ENCODE assay signal across 8 mouse cellular contexts in genomic region chrX:36911343-36911742, GRCm38 (mm10). TPM values are rescaled to one million over a fixed set of nuclear protein-coding genes. Genes with fewer than 3 reads are reported as not detected.
DNase-seq lines count a peak whose midpoint lies in the region; ATAC-seq and TF ChIP-seq lines count a peak whose summit lies in the region.

No protein-coding gene starts in this region.

- ATAC-seq in intestine, postnatal 0 days: no peak
- ATAC-seq in intestine, embryonic 15.5 days: no peak
- no peak for ATAC-seq in forebrain, embryonic 14.5 days
- ATAC-seq in neural tube, embryonic 11.5 days (ENCODE audit: insufficient read depth, low FRiP score, low TSS enrichment): no peak

- no peaks in the 10 kb centered on the region for H3K9me3 ChIP-seq in intestine, postnatal 0 days (ENCODE audit: control insufficient read depth)
- H3K9me3 ChIP-seq in intestine, embryonic 15.5 days: no peaks in the 10 kb centered on the region
- H3K9me3 ChIP-seq in CH12.LX (replicated peaks; ENCODE audit: low read length): no peaks in the 10 kb centered on the region
- no peaks in the 10 kb centered on the region for H3K9me3 ChIP-seq in forebrain, embryonic 14.5 days (replicated peaks; ENCODE audit: control insufficient read depth, low read length)
- H3K9me3 ChIP-seq in neural tube, embryonic 11.5 days (ENCODE audit: control insufficient read depth, low read length): no peaks in the 10 kb centered on the region

- intact Hi-C loops in left cerebral cortex, adult 2 months (cut with DNase I): loop anchor here (5.0 to 10.0 kb wide), 3 partner anchors 111 to 407 kb away; no protein-coding TSS in a partner anchor

- in situ Hi-C loops in CH12.LX (cut with MboI; ENCODE audit: low pct_ligation_motif_present, low pct_unique_long_range_greater_than_20kb, low sequenced_read_pairs): loop anchor here (25.0 kb wide), 1 partner anchor 149 kb away; no protein-coding TSS in a partner anchor

- H3K79me2 ChIP-seq in CH12.LX (replicated peaks; ENCODE audit: control insufficient read depth, extremely low read depth, insufficient read depth, poor library complexity, severe bottlenecking): no peaks in the 10 kb centered on the region

- H3K9ac ChIP-seq in intestine, postnatal 0 days (ENCODE audit: low read depth, low read length): no peak overlapping the region
- H3K9ac ChIP-seq in intestine, embryonic 15.5 days: no peak overlapping the region
- H3K9ac ChIP-seq in CH12.LX (ENCODE audit: insufficient read depth, low read depth): no peak overlapping the region
- no peak overlapping the region for H3K9ac ChIP-seq in forebrain, embryonic 14.5 days (ENCODE audit: low read length)
- no peak overlapping the region for H3K9ac ChIP-seq in neural tube, embryonic 11.5 days (ENCODE audit: low read length)

- peak; percentile 75 for TF ChIP-seq CTCF in intestine, postnatal 0 days (IDR thresholded peaks at IDR 0.05; ENCODE audit: low read depth)
- TF ChIP-seq CTCF in CH12.LX (conservative IDR thresholded peaks at IDR 0.05 in 1 of 2, IDR thresholded peaks at IDR 0.05 in 1 of 2; ENCODE audit: low read depth in 2 of 2, low read length in 2 of 2): peak in 1 of 2 experiments; percentile 64; a peak in 2 of 4 replicates
- TF ChIP-seq CTCF in left cerebral cortex, adult 2 months (IDR thresholded peaks at IDR 0.05): peak; percentile 64

- H3K27ac ChIP-seq in intestine, postnatal 0 days (ENCODE audit: low read depth, low read length): no peak overlapping the region
- no peak overlapping the region for H3K27ac ChIP-seq in intestine, embryonic 15.5 days
- H3K27ac ChIP-seq in CH12.LX (ENCODE audit: insufficient read depth, low read depth): no peak overlapping the region
- H3K27ac ChIP-seq in forebrain, embryonic 14.5 days (ENCODE audit: low read depth, low read length): no peak overlapping the region
- no peak overlapping the region for H3K27ac ChIP-seq in left cerebral cortex, adult 2 months
- no peak overlapping the region for H3K27ac ChIP-seq in neural tube, embryonic 11.5 days (ENCODE audit: low read depth, low read length)

- 47% methylated on average over 12 of the region's 12 CpGs for WGBS in intestine, postnatal 0 days
- 44% methylated on average over 12 of the region's 12 CpGs for WGBS in intestine, embryonic 15.5 days
- 50% methylated on average over 12 of the region's 12 CpGs for WGBS in forebrain, embryonic 14.5 days
- 44% methylated on average over 12 of the region's 12 CpGs for WGBS in neural tube, embryonic 11.5 days

- DNase-seq in CH12.LX (ENCODE audit: extremely low read depth): peak; percentile 44
- DNase-seq in adrenal gland, postnatal 36 days: peak; percentile 53 to 69
- DNase-seq in forebrain, embryonic 14.5 days (ENCODE audit: low spot score): peak; percentile 69
- DNase-seq in left cerebral cortex, adult 2 months (ENCODE audit: extremely low spot score in 1 of 2, low spot score in 2 of 2): peak; percentile 21 to 42
- DNase-seq in neural tube, embryonic 11.5 days (ENCODE audit: low spot score): peak; percentile 35
- DNase-seq in ovary, postnatal 10 days (ENCODE audit: low spot score): no peak

- no peak for TF ChIP-seq EP300 in CH12.LX (IDR thresholded peaks at IDR 0.05; ENCODE audit: low read length)

- no peaks in the 10 kb centered on the region for H3K27me3 ChIP-seq in intestine, postnatal 0 days (replicated peaks; ENCODE audit: control insufficient read depth, insufficient read depth, low read length)
- no peaks in the 10 kb centered on the region for H3K27me3 ChIP-seq in intestine, embryonic 15.5 days (replicated peaks)
- H3K27me3 ChIP-seq in CH12.LX (replicated peaks): no peaks in the 10 kb centered on the region
- no peaks in the 10 kb centered on the region for H3K27me3 ChIP-seq in forebrain, embryonic 14.5 days (replicated peaks; ENCODE audit: control insufficient read depth, insufficient read depth, low read length)
- no peaks in the 10 kb centered on the region for H3K27me3 ChIP-seq in neural tube, embryonic 11.5 days (ENCODE audit: control insufficient read depth, insufficient read depth, low read length)

- no peaks in the 10 kb centered on the region for H3K36me3 ChIP-seq in intestine, postnatal 0 days (ENCODE audit: control insufficient read depth, insufficient read depth)
- no peaks in the 10 kb centered on the region for H3K36me3 ChIP-seq in intestine, embryonic 15.5 days
- H3K36me3 ChIP-seq in CH12.LX (replicated peaks in 1 of 2; ENCODE audit: control insufficient read depth in 1 of 2, insufficient read depth in 1 of 2, low read length in 1 of 2): peaks cover 5 to 33% of the 10 kb centered on the region in 2 experiments
- H3K36me3 ChIP-seq in forebrain, embryonic 14.5 days (ENCODE audit: control insufficient read depth, insufficient read depth, low read length): no peaks in the 10 kb centered on the region
- no peaks in the 10 kb centered on the region for H3K36me3 ChIP-seq in neural tube, embryonic 11.5 days (ENCODE audit: control insufficient read depth, insufficient read depth, low read length)

- dilution Hi-C loops in CH12.LX (cut with MboI; ENCODE audit: extremely low pct_ligation_motif_present, extremely low pct_unique_long_range_greater_than_20kb, low sequenced_read_pairs): no loop called here

- H3K4me2 ChIP-seq in intestine, postnatal 0 days (replicated peaks; ENCODE audit: low read depth): no peak overlapping the region
- no peak overlapping the region for H3K4me2 ChIP-seq in intestine, embryonic 15.5 days (replicated peaks)
- H3K4me2 ChIP-seq in CH12.LX (ENCODE audit: insufficient read depth, low read depth, poor library complexity, severe bottlenecking): no peak overlapping the region
- no peak overlapping the region for H3K4me2 ChIP-seq in forebrain, embryonic 14.5 days (ENCODE audit: low read length)
- no peak overlapping the region for H3K4me2 ChIP-seq in neural tube, embryonic 11.5 days (ENCODE audit: low read depth)

- no peak overlapping the region for H3K4me3 ChIP-seq in intestine, postnatal 0 days (ENCODE audit: low read depth, low read length)
- H3K4me3 ChIP-seq in intestine, embryonic 15.5 days (replicated peaks): no peak overlapping the region
- no peak overlapping the region for H3K4me3 ChIP-seq in CH12.LX (replicated peaks in 1 of 3; ENCODE audit: low read depth in 2 of 3, low read length in 2 of 3, poor library complexity in 1 of 3)
- H3K4me3 ChIP-seq in forebrain, embryonic 14.5 days (ENCODE audit: low read depth, low read length): no peak overlapping the region
- H3K4me3 ChIP-seq in left cerebral cortex, adult 2 months: no peak overlapping the region
- no peak overlapping the region for H3K4me3 ChIP-seq in neural tube, embryonic 11.5 days (ENCODE audit: low read depth, low read length)

- TF ChIP-seq RAD21 in CH12.LX (IDR thresholded peaks at IDR 0.05; ENCODE audit: low read depth, low read length): peak; percentile 17

- no peak for TF ChIP-seq POLR2A in CH12.LX (IDR thresholded peaks at IDR 0.05; ENCODE audit: low read depth, low read length)

- no peaks in the 10 kb centered on the region for H3K4me1 ChIP-seq in intestine, postnatal 0 days (replicated peaks; ENCODE audit: control insufficient read depth, insufficient read depth, low read length)
- no peaks in the 10 kb centered on the region for H3K4me1 ChIP-seq in intestine, embryonic 15.5 days (replicated peaks)
- H3K4me1 ChIP-seq in CH12.LX (ENCODE audit: control insufficient read depth in 1 of 2, insufficient read depth in 2 of 2): peaks cover 0 to 4% of the 10 kb centered on the region in 2 experiments; a peak in 1 of 4 replicates
- H3K4me1 ChIP-seq in forebrain, embryonic 14.5 days (ENCODE audit: control insufficient read depth, insufficient read depth, low read length): no peaks in the 10 kb centered on the region
- H3K4me1 ChIP-seq in neural tube, embryonic 11.5 days (ENCODE audit: control insufficient read depth, insufficient read depth, low read length): no peaks in the 10 kb centered on the region

TF ChIP-seq in CH12.LX, 34 proteins besides CTCF, POLR2A, EP300 and RAD21 (continues in another document):
- TF ChIP-seq POLR2AphosphoS2 (IDR thresholded peaks at IDR 0.05; ENCODE audit: low read depth, low read length): 0 out of 2 replicates have a peak, but pooled peaks have one; percentile 34
- TF ChIP-seq SMC3 (IDR thresholded peaks at IDR 0.05; ENCODE audit: low read depth, low read length): peak; percentile 53
- TF ChIP-seq ELF1 (IDR thresholded peaks at IDR 0.05; ENCODE audit: low read depth, low read length): no peak

RNA-seq across cellular contexts. Expression of gene Nkrf, which starts 8.6 kb away (rescaled TPM):
- polyA plus RNA-seq in intestine, postnatal 0 days (2015; fragmentation: Nextera tagmentation; extraction: Ambion mirVana): 1.4 TPM in 2 replicates
- polyA plus RNA-seq in intestine, embryonic 15.5 days (2015; fragmentation: Nextera tagmentation; extraction: Ambion mirVana): 1.7 and 2.1 TPM in 2 replicates
- total RNA-seq in CH12.LX (2012; rRNA removed) (7.0 and 10.1 TPM in 2 replicates), CH12.LX (2014; rRNA removed) (19.5 and 22.5 TPM in 2 replicates)
- polyA plus RNA-seq in CH12.LX (2012; ENCODE audit: insufficient read length, low read depth): 18.8 and 19.7 TPM in 2 replicates
- total RNA-seq in adrenal gland, postnatal 36 days (2021): 10 to 100 TPM; 10.6 to 14.6 TPM
- polyA plus RNA-seq in forebrain, embryonic 14.5 days (2014; fragmentation: Nextera tagmentation; extraction: Ambion mirVana): 13.1 and 16.3 TPM in 2 replicates
- 10 to 100 TPM; 34.8 to 34.9 TPM for total RNA-seq in left cerebral cortex, adult 2 months (2021)
- 7.1 and 7.8 TPM in 2 replicates for polyA plus RNA-seq in neural tube, embryonic 11.5 days (2014; fragmentation: Nextera tagmentation; extraction: Ambion mirVana)

RNA-seq across cellular contexts. Expression of gene C330007P06Rik, which starts 37.4 kb away (rescaled TPM):
- 17.8 and 18.1 TPM in 2 replicates for polyA plus RNA-seq in intestine, postnatal 0 days (2015; fragmentation: Nextera tagmentation; extraction: Ambion mirVana)
- 27.2 and 28.6 TPM in 2 replicates for polyA plus RNA-seq in intestine, embryonic 15.5 days (2015; fragmentation: Nextera tagmentation; extraction: Ambion mirVana)
- total RNA-seq in CH12.LX (2012; rRNA removed) (18.6 and 26.7 TPM in 2 replicates), CH12.LX (2014; rRNA removed) (61.2 and 70.3 TPM in 2 replicates)
- polyA plus RNA-seq in CH12.LX (2012; ENCODE audit: insufficient read length, low read depth): 47.9 and 53.0 TPM in 2 replicates
- total RNA-seq in adrenal gland, postnatal 36 days (2021): 10 to 100 TPM; 50.3 to 51.5 TPM
- polyA plus RNA-seq in forebrain, embryonic 14.5 days (2014; fragmentation: Nextera tagmentation; extraction: Ambion mirVana): 23.9 and 24.5 TPM in 2 replicates
- 10 to 100 TPM; 36.6 to 37.7 TPM for total RNA-seq in left cerebral cortex, adult 2 months (2021)
- 37.4 and 39.3 TPM in 2 replicates for polyA plus RNA-seq in neural tube, embryonic 11.5 days (2014; fragmentation: Nextera tagmentation; extraction: Ambion mirVana)

RNA-seq across cellular contexts. Expression of gene Ube2a, which starts 37.6 kb away (rescaled TPM):
- polyA plus RNA-seq in intestine, postnatal 0 days (2015; fragmentation: Nextera tagmentation; extraction: Ambion mirVana): 153 and 168 TPM in 2 replicates
- 103 and 115 TPM in 2 replicates for polyA plus RNA-seq in intestine, embryonic 15.5 days (2015; fragmentation: Nextera tagmentation; extraction: Ambion mirVana)
- 30.7 and 48.7 TPM in 2 replicates for total RNA-seq in CH12.LX (2012; rRNA removed)
- 90.4 and 96.7 TPM in 2 replicates for total RNA-seq in CH12.LX (2014; rRNA removed)
- polyA plus RNA-seq in CH12.LX (2012; ENCODE audit: insufficient read length, low read depth): 96.6 and 141 TPM in 2 replicates
- total RNA-seq in adrenal gland, postnatal 36 days (2021): 10 to 100 TPM; 63.2 to 66.3 TPM
- polyA plus RNA-seq in forebrain, embryonic 14.5 days (2014; fragmentation: Nextera tagmentation; extraction: Ambion mirVana): 130 and 144 TPM in 2 replicates
- total RNA-seq in left cerebral cortex, adult 2 months (2021): 10 to 100 TPM; 42.3 to 44.0 TPM
- 128 and 138 TPM in 2 replicates for polyA plus RNA-seq in neural tube, embryonic 11.5 days (2014; fragmentation: Nextera tagmentation; extraction: Ambion mirVana)
